Mouse (Mus musculus) brain, embryonic 14.5 days (tissue): Measurements from ENCODE around the gene Tmem151b.

Source experiments
- CTCF ChIP-seq: fragments of 200-500 bp; IDR thresholded peaks from 2 replicates; pipeline ENCODE4 v1.5.1; 2012; ENCODE audit warnings: inconsistent platforms, mild to moderate bottlenecking, moderate library complexity, borderline replicate concordance; ENCODE audit not compliant: insufficient read depth, insufficient read length; ENCODE audit errors: extremely low read depth
- POLR2A ChIP-seq: fragments of 200-500 bp; IDR thresholded peaks from 2 replicates; pipeline ENCODE4 v1.6.1; 2012; ENCODE audit warnings: mild to moderate bottlenecking, inconsistent platforms, borderline replicate concordance; ENCODE audit not compliant: poor library complexity, insufficient read depth, insufficient read length, severe bottlenecking; ENCODE audit errors: extremely low read depth

DNA sequence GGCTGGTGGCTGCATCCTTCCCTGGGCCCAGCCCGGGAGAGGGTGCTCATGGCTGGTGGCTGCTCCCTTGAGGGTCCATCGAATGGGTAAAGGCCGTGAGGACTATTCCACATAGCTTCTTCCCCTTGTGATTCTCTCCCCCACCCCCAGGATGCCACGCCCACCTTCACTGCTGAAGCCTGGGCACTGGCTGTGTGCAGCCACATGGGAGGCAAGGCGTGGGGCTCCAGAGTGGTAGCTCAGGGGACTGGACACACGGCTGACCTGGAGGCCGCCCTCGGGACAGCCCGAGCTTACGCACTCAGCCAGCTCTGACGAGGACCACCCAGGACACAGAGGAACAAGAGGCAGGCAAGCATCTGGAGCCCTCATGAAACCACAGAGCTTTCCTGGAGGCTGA lies 29.3 kb downstream of the Tmem151b start:
- no peak for TF ChIP-seq CTCF
- no peak for TF ChIP-seq POLR2A
